Mouse (Mus musculus) cerebellum, postnatal 10 days (tissue): ENCODE results near the gene Prrx2.

ENCODE experiments used
- DNase-seq, 2 experiments: peaks; one replicate each; pipeline ENCODE4 v3.0.0; 2021; ENCODE audit warnings: mixed read lengths in 2 of 2

Prrx2 gene

GRCm38 (mm10) chr2:30823385-30824153, 11.2 kb upstream of the Prrx2 start:
- DNase-seq, result peak; percentile 55 to 59

DNA sequence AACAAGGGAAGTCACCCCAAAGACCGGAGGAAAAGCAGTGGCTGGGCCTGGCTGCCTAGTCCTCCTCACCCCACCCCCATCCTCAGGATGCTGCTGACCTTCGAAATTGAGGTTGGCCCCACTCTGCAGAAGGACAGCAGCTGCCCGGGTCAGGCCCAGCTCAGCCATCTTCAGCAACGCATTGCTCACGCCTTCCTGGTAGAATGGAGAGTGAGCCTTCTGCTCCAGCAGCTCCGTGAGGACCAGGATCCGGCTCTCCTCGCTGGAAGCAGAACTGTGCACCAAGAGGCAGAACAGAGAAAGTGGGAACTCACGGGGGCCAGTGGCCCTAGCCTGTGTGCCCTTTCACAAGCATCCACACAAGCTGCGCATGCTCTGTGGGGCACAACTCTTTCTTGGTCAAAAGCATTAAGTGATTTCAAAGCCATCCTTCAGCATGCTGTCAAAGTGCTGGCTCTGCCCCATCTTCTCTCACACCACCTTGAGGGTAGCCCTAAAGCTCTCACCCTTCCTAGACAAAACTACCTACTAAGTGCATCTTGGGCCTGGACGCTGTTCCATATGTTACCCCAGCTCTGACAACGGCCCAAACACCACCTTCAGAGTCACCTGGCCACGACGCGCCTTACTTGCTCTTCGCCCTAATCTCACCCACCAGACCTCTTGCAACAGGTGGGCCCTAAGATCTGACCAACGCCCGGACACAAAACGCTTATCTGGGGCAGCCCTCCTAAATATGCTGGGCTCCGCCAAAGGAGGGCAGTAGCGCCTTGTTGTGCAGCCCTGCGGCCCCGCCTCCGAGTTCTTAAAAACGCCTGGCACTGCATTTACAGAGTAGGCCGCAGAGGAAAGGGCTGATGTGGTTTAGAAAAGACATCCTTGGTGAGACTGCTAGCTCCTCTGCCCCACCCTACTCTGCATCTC, 7.7 kb upstream of the Prrx2 start:
- peak; percentile 54 to 66 for DNase-seq

DNA sequence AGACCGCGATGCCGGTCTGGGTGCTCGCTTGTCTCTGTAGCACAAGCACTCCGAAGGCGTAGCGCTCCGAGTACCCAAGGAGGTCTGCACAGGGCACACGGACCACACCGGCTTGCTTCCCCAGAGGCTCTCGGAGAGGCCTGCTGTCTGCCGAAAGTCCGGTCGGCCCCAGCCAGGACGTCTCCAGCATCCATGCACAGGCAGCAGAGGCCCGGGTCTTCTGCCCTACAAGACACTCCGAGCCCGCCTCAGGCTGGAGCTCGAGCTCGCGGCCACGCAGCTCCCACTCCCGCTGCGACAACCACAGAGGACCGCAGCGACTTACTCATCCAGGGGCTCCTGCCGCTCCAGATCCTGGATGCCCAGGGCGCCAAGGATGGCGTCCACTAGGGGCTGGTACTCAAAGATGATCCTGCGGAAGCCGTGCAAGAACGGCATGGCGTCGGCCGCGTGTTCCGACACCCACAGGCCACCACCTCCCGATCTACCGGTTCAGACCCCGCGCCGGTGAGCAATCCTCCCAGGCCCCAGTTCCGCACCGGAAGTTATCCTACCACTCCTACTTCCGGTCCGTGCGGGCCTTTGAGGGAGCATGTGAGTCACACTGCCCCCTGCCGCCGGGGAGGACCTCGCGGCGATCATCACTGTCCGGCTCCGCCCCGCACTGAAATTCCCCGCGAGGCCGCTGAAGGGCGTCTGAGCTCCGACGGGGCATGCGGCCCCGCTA, 6.9 kb upstream of the Prrx2 start:
- peak; percentile 98 to 99 for DNase-seq

GRCm38 (mm10) chr2:30829315-30829714, 5.5 kb upstream of the Prrx2 start:
- peak; percentile 53 to 59 for DNase-seq

GRCm38 (mm10) chr2:30830283-30830795, 4.4 kb upstream of the Prrx2 start, which contains the start of gene Asb6:
Gene Asb6, minus strand, starts transcription at chr2:30830333.
- no peak for DNase-seq

DNA sequence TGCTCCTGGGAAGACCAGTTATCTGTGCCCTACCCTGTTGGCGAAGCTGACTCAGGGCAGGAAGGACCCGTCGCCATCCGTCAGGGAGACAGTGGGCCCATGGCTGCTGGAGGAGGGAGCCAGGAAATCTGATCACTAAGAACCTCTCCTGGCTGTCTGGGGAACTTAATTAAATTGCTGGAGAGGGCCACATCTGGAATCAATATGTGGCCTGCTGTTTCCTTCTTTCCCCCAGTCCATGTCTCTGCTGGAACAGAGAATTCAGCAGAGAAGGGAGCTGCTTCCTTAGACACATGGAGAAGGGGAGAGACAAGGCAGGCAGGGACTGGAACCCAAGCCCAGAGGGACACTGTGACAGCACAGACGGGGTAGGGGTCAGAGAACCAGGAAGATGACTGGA, 1.1 kb upstream of the Prrx2 start:
- no peak for DNase-seq

- no peak for DNase-seq
Observed at GRCm38 (mm10) chr2:30836238-30836990, 1.6 kb downstream of the Prrx2 start.

DNA sequence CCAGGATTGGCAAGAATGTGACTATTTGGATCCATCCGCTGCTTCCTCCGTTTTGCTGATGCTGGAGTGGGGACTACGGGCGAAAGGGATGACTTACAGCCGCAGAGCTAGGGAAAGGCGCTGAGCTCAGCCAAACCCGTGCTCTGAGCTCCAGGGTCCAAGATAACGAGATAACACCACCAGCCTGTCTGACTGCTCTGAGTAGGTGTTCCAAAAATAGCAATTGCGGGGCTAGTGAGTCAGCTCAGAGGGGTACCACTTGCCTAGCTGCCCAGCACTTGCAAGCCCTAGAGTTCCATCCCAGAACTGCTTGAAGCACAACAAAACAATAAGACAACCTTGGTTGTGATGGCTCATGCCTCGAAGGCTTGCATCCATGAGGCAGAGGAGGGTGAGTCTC, 7.8 kb downstream of the Prrx2 start:
- DNase-seq, result no peak

- DNase-seq, result peak in 1 of 2 experiments; percentile 34
Observed at GRCm38 (mm10) chr2:30845152-30846070, 10.6 kb downstream of the Prrx2 start.

DNA sequence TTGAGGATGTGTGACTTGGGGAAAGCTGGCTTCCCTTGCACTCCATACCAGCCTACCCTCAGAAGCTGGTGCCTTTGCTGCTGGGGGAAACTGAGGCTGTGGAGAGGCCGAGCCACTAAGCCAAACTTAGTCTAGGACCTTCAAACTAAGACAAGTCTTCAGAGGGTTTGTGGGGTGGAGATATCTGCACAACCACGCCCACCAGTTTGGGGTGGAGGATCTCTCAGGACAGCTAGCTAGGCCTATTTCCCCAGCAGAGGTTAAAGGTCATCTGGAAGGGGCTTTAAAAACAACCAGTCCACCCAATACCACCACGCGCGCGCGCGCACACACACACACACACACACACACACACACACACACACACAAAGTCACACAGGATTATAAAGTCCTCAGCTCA, 11.5 kb downstream of the Prrx2 start:
- DNase-seq, result no peak

- DNase-seq, result no peak
Observed at GRCm38 (mm10) chr2:30846723-30847122, 12.0 kb downstream of the Prrx2 start.

DNA sequence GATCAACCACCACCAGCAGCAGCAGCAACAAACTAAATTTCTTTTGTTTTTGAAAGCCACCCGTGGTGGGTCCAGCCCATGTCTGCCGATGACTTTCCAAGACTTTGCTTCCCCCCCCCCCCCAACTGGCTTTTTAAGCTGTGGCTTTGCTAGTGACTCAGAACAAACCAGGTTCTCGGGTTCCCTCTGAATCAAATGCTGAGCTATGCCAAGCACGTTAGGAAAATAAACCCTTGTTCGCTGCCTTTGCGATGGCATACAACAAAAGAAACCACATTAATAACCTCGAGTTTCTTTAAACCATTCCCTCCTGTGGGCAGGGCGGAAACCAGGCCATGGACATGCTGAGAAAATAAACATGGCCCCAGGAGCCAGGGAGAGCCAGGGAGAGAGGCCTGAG, 13.4 kb downstream of the Prrx2 start:
- DNase-seq, result no peak

DNA sequence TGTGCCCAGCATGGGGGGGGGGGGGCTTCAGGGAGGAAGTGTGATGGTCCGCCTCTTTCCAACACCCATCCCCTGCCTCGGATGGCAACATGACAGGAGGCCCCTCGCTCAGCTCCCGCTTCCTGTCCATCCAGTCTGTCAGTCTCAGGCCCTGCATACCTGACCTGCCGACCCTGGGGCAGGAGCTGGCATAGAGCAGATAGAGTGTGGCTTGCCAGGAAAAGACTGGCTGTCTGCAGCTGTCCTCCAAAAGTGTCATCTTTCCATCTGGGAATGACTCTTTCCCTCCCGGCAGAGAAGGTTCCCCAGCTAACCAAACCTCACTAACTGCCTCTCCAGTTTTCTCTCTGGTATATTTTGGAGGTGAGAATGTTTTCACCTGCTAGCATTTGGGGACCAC, 15.8 kb downstream of the Prrx2 start:
- no peak for DNase-seq

DNA sequence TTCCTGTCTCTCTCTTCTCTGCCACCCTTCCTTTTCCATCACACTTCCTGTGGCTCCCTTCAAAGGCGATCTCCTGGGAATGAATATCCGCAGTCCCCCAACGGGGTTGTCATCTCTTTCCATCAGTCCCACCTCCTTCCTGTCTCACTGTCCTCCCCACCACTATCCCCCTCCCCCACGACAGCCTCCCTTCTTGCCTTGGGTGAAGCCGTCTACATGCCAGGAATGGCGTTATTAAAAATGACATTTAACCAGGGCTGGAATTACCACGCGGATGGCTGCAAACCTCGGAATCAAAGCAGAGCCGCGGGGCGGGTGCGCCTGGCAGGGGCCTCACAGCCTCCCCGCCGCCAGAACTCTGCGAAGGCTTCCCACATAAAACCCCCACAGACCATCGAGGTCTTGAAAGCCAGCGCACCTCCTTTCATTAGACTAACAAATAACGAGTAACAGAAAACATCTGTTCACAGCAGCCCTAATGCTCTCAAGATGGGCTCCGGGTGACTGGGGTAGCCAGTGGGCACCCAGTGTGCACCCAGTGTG, 18.1 kb downstream of the Prrx2 start:
- no peak for DNase-seq

DNA sequence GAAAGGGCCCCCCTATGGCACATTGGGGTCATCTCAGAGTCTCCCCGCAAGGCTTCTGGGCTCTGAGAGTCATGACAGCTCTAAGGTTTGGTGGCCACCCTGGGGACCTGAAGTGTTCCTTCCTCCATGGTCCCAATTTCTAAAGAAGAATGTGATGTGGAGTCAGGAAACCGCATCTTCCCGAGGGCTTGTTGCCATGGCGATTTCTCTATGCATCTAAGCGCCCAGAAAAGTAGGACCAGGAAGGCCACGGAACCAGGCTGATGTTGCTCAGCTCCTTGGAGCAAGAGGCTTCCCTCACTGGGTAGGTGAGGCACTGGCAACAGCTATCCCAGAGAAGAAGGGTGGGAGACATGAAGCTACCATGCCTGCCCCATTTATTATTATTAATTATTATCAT, 22.3 kb downstream of the Prrx2 start:
- no peak for DNase-seq

- DNase-seq, result no peak
Observed at GRCm38 (mm10) chr2:30859782-30860181, 25.0 kb downstream of the Prrx2 start.

- DNase-seq, result no peak
Observed at GRCm38 (mm10) chr2:30862081-30862480, 27.3 kb downstream of the Prrx2 start.

DNA sequence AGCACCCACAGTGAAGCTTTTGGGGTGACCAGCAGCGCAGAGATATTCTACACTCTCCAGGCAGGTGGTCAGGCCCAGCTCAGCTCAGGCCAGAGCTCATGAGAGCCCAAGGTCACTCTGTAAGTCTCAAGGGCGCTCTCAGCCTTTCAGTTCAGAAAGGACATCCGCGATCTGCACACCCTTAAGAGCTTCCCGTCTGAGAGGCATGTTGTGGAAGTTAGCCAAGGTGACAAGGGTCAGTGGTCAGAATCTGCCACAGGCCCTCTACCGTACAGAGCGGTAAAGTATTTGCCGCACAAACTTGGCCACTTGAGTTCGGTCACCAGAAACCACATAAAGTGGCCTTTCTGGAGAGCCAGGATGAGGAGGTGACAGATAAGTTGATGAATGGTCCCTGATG, 28.8 kb downstream of the Prrx2 start:
- DNase-seq, result no peak

DNA sequence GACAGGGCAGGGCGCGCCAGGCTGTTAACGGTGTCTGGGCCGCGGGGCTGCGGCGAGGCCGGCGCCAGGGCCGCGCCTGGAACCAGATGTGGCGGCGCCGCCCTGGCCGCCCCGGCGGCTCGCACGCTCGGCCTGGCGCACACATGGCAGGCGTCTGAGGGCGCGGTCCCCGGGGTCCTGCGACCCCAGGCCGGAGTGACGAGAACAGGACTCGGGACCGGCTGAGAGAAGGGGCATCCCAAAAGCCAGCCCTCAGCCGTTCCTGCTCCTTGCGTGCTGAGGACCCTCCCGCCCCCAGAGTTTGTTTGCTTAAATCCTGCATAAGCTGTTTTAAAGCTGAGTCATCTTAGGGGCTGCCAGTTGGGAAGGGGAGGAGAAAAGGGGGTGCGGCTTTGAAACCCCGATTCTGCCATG, 30.2 kb downstream of the Prrx2 start:
- DNase-seq, result no peak

- DNase-seq, result no peak
Observed at GRCm38 (mm10) chr2:30865426-30865825, 30.7 kb downstream of the Prrx2 start.

DNA sequence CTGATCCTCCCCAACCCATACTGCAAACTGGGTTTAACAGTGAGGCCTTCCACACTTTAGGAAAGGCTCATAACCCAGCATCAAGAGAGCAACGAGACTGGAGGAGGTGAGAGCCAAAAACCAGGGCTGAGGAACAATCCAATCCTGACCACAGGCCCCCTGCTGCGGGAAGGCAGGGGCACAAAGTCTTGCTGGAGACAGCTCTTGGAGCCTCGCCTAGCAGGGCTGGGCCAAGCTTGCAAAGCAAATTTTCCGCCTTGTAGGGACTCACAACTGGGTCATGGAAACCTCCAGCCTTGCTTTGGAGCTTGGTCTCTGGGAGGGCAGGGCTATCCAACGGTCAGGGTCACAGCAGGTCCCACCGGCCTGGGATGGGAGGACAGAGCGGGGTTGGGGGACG, 36.1 kb downstream of the Prrx2 start:
- DNase-seq, result peak; percentile 57 to 68
